Mouse (Mus musculus) hindbrain, embryonic 16.5 days (tissue): Measurements from ENCODE around the gene Slbp. TPM values are rescaled to one million over a fixed set of nuclear protein-coding genes. Genes with fewer than 3 reads are reported as not detected.
A peak's percentile ranks its signal among the peaks of the same experiment; 100 is the strongest.

Experiments used
- ATAC-seq: fragments of 200-750 bp; cut with Nextera tagmentation; 2 replicates; pipeline ENCODE4 v1.8.0; 2017; ENCODE audit warnings: moderate TSS enrichment, moderate library complexity
- H3K27ac ChIP-seq: fragments of 300-500 bp; sonication (generic); 2 replicates; pipeline ENCODE4 v1.5.1; 2014; ENCODE audit warnings: low read depth, mild to moderate bottlenecking, control low read depth, low read length, moderate library complexity
- H3K27me3 ChIP-seq: fragments of 300-500 bp; sonication (generic); replicated peaks from 2 replicates; pipeline ENCODE4 v1.6.1; 2014; ENCODE audit warnings: low read length; ENCODE audit not compliant: control insufficient read depth, insufficient read depth
- H3K36me3 ChIP-seq: fragments of 300-500 bp; sonication (generic); 2 replicates; pipeline ENCODE4 v1.6.1; 2014; ENCODE audit warnings: mild to moderate bottlenecking, low read length, moderate library complexity, mixed read lengths; ENCODE audit not compliant: control insufficient read depth, insufficient read depth
- H3K4me1 ChIP-seq: fragments of 300-500 bp; sonication (generic); 2 replicates; pipeline ENCODE4 v1.6.1; 2014; ENCODE audit warnings: low read depth, low read length; ENCODE audit not compliant: control insufficient read depth, insufficient read depth
- H3K4me2 ChIP-seq: fragments of 300-500 bp; sonication (generic); 2 replicates; pipeline ENCODE4 v1.6.1; 2014; ENCODE audit warnings: mild to moderate bottlenecking, low read length, control low read depth, moderate library complexity
- H3K4me3 ChIP-seq: fragments of 300-500 bp; sonication (generic); 2 replicates; pipeline ENCODE4 v1.5.1; 2014; ENCODE audit warnings: mild to moderate bottlenecking, low read length, control low read depth, moderate library complexity
- H3K9ac ChIP-seq: fragments of 300-500 bp; sonication (generic); 2 replicates; pipeline ENCODE4 v1.6.1; 2014; ENCODE audit warnings: low read depth, mild to moderate bottlenecking, control low read depth, low read length, moderate library complexity
- H3K9me3 ChIP-seq: fragments of 300-500 bp; sonication (generic); 2 replicates; pipeline ENCODE4 v1.6.1; 2014; ENCODE audit warnings: mild to moderate bottlenecking, low read length, moderate library complexity; ENCODE audit not compliant: control insufficient read depth
- WGBS: fragments of 180-500 bp; shearing (Covaris S2); extraction: QIAGEN DNeasy Blood & Tissue Kit; methylation state at CpG from one replicate; pipeline ENCODE4 v1.1.7; 2014; 5-methylcytosine and 5-hydroxymethylcytosine counted together
- polyA plus RNA-seq: library from polyadenylated mRNA; unstranded; fragments of >200 nt; fragmentation: Nextera tagmentation; extraction: Ambion mirVana; gene quantifications from 2 replicates; pipeline ENCODE4 v1.2.1, GENCODE M21; 2015

Slbp gene
- 128 and 133 TPM in 2 replicates for polyA plus RNA-seq

DNA sequence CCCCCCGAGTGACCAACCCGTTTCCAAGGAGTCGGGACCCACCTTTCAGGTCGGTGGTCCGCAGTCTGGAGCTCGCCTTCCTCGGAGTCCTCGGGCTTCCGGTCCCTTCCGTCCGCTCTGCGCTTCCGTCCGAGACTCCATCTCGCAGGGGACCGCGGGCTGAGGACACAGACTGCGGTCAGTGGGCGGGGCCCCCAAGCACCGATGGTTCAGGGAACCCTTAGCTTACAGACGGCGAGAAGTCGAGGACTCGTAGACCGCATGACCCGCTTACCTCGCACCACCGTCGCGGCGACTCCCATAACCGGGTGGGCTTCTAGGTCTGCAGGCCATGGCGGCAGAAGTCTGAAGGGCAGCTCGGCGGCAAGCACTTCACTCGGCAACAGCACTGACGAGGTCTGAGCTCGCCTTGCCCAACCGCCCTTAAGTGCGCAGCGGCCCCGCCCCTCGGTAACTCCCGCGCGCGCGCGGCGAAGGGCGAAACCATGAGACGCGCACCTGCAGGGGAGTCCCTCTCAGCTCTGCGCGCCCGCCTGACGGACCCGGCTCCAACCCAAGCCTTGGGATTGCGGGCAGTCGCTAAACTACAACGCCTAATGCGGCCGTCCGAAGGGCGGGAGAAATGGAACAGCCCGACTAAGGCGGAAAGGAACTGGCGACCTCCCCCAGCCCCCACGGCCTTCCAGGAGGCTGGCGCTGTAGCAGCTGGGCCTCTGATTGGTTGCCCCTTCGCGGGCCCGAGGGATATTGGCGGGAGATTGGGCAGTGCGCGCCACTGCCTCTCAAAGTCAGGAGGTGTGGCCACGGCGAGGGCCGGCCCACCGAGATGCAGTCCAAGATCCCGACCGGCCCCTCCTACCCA lies at the start of gene Slbp:
Gene Slbp, minus strand, starts transcription at position 654 of the 862 bp plus-strand sequence.
- Histone ChIP-seq H3K36me3 (0 out of 2 replicates have a peak, but pooled peaks cover 8% of the 10 kb centered on the region), H3K27ac (peak within 1 kb of the TSS; percentile 99), H3K9ac (peak within 1 kb of the TSS; percentile 88), H3K4me2 (peak within 1 kb of the TSS; percentile 76), H3K4me3 (peak within 1 kb of the TSS; percentile 93), H3K9me3 (no peaks in the 10 kb centered on the region), H3K27me3 (no peaks in the 10 kb centered on the region), H3K4me1 (peaks cover 34% of the 10 kb centered on the region)
- WGBS: under 1% methylated on average over 81 of the region's 82 CpGs
- peak; percentile 97 for ATAC-seq

DNA sequence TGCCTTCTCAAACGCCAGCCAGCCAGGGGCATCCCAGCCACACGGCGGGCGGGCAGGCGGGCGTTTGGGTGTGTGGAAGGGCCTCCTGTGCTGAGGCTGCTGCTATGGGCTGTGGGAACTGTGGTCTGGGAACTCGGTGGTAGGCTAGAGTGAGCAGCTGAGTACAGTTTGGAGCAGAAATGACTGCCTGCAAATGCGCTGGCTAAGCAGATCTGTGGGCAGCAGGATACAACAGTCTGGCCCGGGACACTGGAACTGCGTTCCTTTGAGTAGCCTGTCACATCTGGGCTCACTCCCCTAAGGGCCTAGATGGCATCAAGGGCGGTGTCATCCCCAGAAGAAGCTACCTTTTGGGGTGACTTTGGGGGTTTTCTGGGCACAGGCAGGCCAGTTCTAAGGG lies 49.5 kb upstream of the Slbp start:
- Histone ChIP-seq H3K27ac (no peak overlapping the region), H3K4me3 (no peak overlapping the region), H3K36me3 (no peaks in the 10 kb centered on the region), H3K27me3 (peaks cover 7% of the 10 kb centered on the region; the same call in 1 of the 2 replicates), H3K9ac (no peak overlapping the region), H3K4me1 (peaks cover 16% of the 10 kb centered on the region), H3K9me3 (no peaks in the 10 kb centered on the region), H3K4me2 (no peak overlapping the region)
- WGBS: 79% methylated on average over 11 of the region's 11 CpGs
- no peak for ATAC-seq

DNA sequence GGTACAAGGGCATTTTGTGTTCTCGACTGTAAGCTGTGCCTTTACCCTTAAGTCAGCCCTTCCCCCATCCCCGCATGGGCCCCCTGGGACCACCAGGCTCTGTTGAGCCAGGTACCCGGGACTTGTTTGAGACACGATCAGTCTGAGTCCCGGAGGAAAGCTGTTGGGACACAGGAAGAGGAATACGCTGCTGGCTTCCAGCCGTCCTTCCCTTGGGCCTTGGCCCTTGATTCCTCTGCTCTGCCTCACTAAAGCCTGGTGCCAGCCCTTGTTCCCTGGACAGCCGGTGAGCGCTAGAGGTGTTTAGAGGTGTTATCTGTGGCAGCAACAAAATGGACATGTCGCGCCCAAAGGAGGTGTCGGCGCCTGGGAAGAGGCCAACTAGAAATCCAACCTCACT lies 47.6 kb upstream of the Slbp start:
- Histone ChIP-seq H3K4me1 (peaks cover 10% of the 10 kb centered on the region), H3K4me2 (no peak overlapping the region), H3K27ac (no peak overlapping the region; the same call in 1 of the 2 replicates), H3K9me3 (no peaks in the 10 kb centered on the region), H3K27me3 (peaks cover 17% of the 10 kb centered on the region), H3K36me3 (no peaks in the 10 kb centered on the region), H3K9ac (no peak overlapping the region), H3K4me3 (no peak overlapping the region)
- 49% methylated on average over 13 of the region's 13 CpGs for WGBS
- ATAC-seq: no peak

DNA sequence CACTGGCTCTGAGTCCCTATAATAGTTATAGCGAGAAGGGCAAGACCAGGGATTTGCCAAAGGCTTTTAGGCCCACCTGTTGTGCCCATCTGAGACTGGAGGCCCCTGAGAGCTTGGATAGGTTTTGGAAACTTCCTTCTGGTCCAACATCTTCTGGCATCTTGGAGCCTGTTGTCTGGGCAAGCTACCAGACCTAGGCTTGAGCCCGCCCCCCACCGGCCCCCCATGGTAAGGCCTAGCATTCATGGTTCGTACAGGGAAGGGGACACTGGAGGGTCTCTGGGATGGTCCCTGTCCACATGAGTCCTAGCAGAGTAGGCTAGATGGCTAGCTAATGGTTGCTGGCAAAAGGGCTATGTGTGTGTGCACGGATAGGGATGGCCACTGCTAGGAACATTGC lies 46.3 kb upstream of the Slbp start:
- Histone ChIP-seq H3K4me2 (no peak overlapping the region), H3K4me1 (peaks cover 13% of the 10 kb centered on the region), H3K4me3 (no peak overlapping the region), H3K9me3 (no peaks in the 10 kb centered on the region), H3K9ac (no peak overlapping the region), H3K27ac (no peak overlapping the region), H3K36me3 (no peaks in the 10 kb centered on the region), H3K27me3 (peaks cover 17% of the 10 kb centered on the region)
- WGBS: 81% methylated on average over 5 of the region's 5 CpGs
- no peak for ATAC-seq

DNA sequence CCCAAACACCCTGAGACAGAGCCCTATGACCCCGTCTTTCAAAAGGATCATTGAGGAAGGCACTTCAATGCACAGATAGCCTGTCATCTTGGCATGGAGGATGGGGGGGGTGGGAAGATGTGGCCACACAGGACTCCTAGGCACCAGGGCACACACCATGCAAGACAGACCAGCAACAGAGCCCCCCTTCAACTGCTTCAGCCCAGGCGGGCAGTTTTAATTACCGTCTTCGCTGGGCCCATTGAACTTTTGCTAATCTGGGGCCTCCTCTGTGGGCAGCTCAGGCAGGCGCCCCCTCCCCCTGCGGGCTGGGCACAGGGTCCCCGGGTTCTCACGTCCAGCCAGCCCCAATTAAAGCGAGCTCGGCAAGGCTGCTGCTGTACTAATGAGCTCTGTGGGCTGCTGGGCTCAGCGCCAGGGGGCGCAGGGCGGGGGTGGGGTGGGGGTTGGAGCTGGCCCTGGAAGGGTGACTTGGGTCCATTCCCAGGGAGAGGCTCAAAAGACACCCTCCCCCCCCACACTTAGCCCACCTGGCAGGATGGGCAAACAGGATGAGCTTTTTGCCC lies 45.7 kb upstream of the Slbp start:
- Histone ChIP-seq H3K4me3 (no peak overlapping the region), H3K9me3 (no peaks in the 10 kb centered on the region), H3K4me2 (no peak overlapping the region), H3K36me3 (no peaks in the 10 kb centered on the region), H3K9ac (no peak overlapping the region), H3K27me3 (peaks cover 17% of the 10 kb centered on the region), H3K27ac (peak overlapping the region; percentile 16; the same call in 1 of the 2 replicates), H3K4me1 (peaks cover 13% of the 10 kb centered on the region)
- ATAC-seq: peak; percentile 68
- 13% methylated on average over 11 of the region's 13 CpGs for WGBS

DNA sequence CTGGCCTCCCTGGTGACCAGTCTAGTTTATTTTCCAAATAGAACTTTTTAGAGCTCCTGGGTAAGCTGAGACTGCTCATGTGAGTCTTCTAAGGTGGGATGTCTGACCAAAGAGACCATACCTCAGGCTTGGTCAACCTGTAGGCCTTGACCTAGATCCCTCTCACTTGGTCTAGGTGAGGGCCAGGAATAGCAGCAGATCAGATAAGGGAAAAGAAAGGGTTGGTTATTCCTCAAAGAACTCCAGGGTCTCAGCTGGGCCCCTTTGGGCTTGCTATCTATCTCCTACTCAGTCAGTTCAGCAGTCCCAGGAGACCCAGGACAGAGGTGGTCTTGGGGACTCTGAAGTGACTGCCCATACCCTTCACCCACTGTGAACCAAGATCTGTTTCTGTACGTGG lies 45.2 kb upstream of the Slbp start:
- Histone ChIP-seq H3K9ac (no peak overlapping the region), H3K4me3 (no peak overlapping the region), H3K4me2 (no peak overlapping the region), H3K27me3 (peaks cover 18% of the 10 kb centered on the region), H3K4me1 (peaks cover 16% of the 10 kb centered on the region), H3K36me3 (no peaks in the 10 kb centered on the region), H3K9me3 (no peaks in the 10 kb centered on the region), H3K27ac (peak overlapping the region; percentile 1; the same call in 1 of the 2 replicates)
- WGBS: 26% methylated on average over 1 of the region's 1 CpGs
- no peak for ATAC-seq

DNA sequence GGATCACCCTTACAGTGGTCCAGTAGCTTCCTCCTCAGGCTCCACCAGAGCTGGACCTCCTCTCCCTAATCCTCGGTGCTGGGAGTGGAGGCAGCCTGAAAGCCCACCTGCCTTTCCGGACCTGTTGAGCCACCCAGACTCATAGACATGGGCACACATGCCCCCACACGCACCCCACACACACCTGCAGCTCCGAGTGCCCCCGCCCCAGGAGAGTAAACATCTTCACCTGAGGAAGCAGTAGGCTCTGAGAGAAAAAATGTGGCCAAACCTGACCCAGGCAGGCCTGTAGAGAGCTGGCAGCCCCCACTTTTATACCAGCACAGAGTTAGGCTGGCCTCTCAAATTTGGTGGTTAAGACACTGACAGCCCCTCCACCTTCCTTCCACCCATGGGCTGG lies 44.1 kb upstream of the Slbp start:
- Histone ChIP-seq H3K4me2 (no peak overlapping the region), H3K4me3 (no peak overlapping the region), H3K27me3 (peaks cover 19% of the 10 kb centered on the region), H3K36me3 (no peaks in the 10 kb centered on the region), H3K9me3 (no peaks in the 10 kb centered on the region), H3K4me1 (peaks cover 18% of the 10 kb centered on the region), H3K9ac (no peak overlapping the region), H3K27ac (no peak overlapping the region)
- 58% methylated on average over 5 of the region's 5 CpGs for WGBS
- ATAC-seq: no peak

DNA sequence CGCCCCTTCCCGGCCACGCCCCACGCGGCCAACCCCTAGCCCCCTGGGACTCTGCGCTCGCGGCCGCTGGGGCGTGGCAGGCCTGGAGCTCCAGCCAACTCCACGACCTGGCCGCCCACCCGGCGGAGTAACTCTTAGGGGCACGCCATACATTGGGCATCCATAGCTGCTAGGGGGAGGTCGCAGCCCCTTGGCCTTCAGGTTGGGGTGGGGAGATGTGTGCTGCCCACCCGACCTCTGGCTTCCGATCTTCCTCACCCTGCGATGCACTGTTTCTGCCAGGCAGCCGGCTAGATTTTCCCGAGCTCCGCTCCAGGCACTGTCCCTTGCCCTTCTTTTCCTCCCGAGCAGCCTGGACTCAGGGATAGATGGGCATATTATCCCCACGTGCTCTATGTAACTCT lies 43.3 kb upstream of the Slbp start:
- WGBS: 5% methylated on average over 23 of the region's 24 CpGs
- Histone ChIP-seq H3K36me3 (no peaks in the 10 kb centered on the region), H3K4me2 (peak overlapping the region; percentile 87), H3K4me3 (peak overlapping the region; percentile 46), H3K27ac (peak overlapping the region; percentile 63; the same call in 1 of the 2 replicates), H3K9me3 (no peaks in the 10 kb centered on the region), H3K27me3 (peaks cover 19% of the 10 kb centered on the region), H3K4me1 (peaks cover 18% of the 10 kb centered on the region), H3K9ac (peak overlapping the region; percentile 68)
- ATAC-seq: no peak
